Mouse (Mus musculus): ENCODE measurements around the gene Scn5a. TPM values are rescaled to one million over a fixed set of nuclear protein-coding genes. Genes with fewer than 3 reads are reported as not detected.

Gene Scn5a
- total and polyA plus RNA-seq, 3 experiments = 0.03 TPM; not detected in 2

DNA sequence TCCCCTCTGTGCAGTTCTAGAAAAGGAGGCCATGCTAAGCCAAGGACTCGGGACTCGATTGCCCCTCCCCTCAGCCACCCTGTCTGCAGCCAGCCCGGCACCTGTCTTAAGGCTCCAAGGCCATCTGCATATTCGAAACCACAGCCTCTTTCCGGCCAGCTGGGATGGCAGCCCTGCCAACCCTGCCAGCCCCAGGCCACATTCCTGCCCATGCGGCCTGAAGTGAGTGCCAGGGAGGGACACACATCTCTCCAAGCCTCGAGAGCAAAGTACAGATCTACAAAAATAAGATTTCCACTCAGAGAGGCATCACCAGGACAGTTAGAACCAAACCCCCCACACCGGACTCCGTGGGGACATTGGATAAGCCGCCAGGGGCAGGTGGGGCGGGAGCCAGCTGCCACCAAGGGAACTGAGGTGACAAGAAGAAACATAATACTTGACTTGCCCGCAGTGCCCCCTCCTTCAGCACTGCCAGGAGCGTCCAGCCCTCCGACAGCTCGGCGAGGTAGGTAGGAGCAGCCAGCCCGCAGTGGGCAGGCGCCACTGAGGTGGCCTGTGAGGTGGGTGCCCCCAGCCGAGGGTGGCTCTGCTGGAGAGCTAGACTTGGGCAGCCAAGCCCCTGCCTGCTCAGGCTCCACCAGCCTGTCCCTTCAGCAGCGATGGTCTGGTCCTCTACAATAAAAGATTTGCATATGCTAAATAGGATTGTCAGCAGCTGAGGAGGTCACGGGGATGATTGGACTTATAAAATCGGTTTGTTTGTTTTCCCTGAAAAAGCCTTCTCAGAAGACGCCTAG lies 95.1 kb downstream of the Scn5a start:
- Histone ChIP-seq H3K9me3 (replicated peaks; ENCODE audit: insufficient read depth, low read length) (no peaks in the 10 kb centered on the region), H3K4me3 (ENCODE audit: control insufficient read depth in 1 of 2, insufficient read depth in 1 of 2, low read depth in 2 of 2, low read length in 2 of 2) (no peak overlapping the region), H3K27ac (ENCODE audit: control insufficient read depth, low read depth, low read length) (no peak overlapping the region), H3K4me1 (ENCODE audit: control insufficient read depth in 1 of 2, insufficient read depth in 2 of 2, low read length in 2 of 2) (no peaks in the 10 kb centered on the region), H3K79me2 (ENCODE audit: control insufficient read depth, insufficient read depth, low read length, poor library complexity) (no peaks in the 10 kb centered on the region), H3K36me3 (ENCODE audit: control insufficient read depth in 1 of 2, insufficient read depth in 2 of 2, low read length in 2 of 2) (no peaks in the 10 kb centered on the region), H3K9ac (ENCODE audit: control insufficient read depth, low read depth, low read length, poor library complexity, severe bottlenecking) (no peak overlapping the region), H3K27me3 (ENCODE audit: control insufficient read depth in 1 of 2, insufficient read depth in 2 of 2, low read length in 2 of 2) (no peaks in the 10 kb centered on the region)
- TF ChIP-seq MAZ (IDR thresholded peaks at IDR 0.05; ENCODE audit: low read depth, low read length) = no peak
- no peak for TF ChIP-seq MAX (IDR thresholded peaks at IDR 0.05; ENCODE audit: low read length)
- no peak for TF ChIP-seq NELFE (IDR thresholded peaks at IDR 0.05; ENCODE audit: low read depth, low read length)
- TF ChIP-seq RAD21 (IDR thresholded peaks at IDR 0.05; ENCODE audit: low read depth, low read length) = no peak
- TF ChIP-seq CHD2 (IDR thresholded peaks at IDR 0.05; ENCODE audit: low read length) = no peak
- TF ChIP-seq HCFC1 (IDR thresholded peaks at IDR 0.05; ENCODE audit: low read depth, low read length) = no peak
- DNase-seq (ENCODE audit: low read depth, low spot score) = no peak

GRCm38 (mm10) chr9:119481612-119482011 lies 97.2 kb downstream of the Scn5a start:
- no peak overlapping the region for H3K9ac ChIP-seq (ENCODE audit: control insufficient read depth, low read depth, low read length, poor library complexity, severe bottlenecking)
- DNase-seq (ENCODE audit: low read depth, low spot score) = no peak
- H3K9me3 ChIP-seq (replicated peaks; ENCODE audit: insufficient read depth, low read length) = no peaks in the 10 kb centered on the region
- no peaks in the 10 kb centered on the region for H3K4me1 ChIP-seq (ENCODE audit: control insufficient read depth in 1 of 2, insufficient read depth in 2 of 2, low read length in 2 of 2)
- no peaks in the 10 kb centered on the region for H3K36me3 ChIP-seq (ENCODE audit: control insufficient read depth in 1 of 2, insufficient read depth in 2 of 2, low read length in 2 of 2)
- no peaks in the 10 kb centered on the region for H3K79me2 ChIP-seq (ENCODE audit: control insufficient read depth, insufficient read depth, low read length, poor library complexity)
- H3K4me3 ChIP-seq (ENCODE audit: control insufficient read depth in 1 of 2, insufficient read depth in 1 of 2, low read depth in 2 of 2, low read length in 2 of 2) = no peak overlapping the region
- H3K27ac ChIP-seq (ENCODE audit: control insufficient read depth, low read depth, low read length) = no peak overlapping the region
- no peak for TF ChIP-seq MEF2A (IDR thresholded peaks at IDR 0.05; ENCODE audit: extremely low read depth, insufficient replicate concordance, low read depth, low read length, poor library complexity, severe bottlenecking)
- no peaks in the 10 kb centered on the region for H3K27me3 ChIP-seq (ENCODE audit: control insufficient read depth in 1 of 2, insufficient read depth in 2 of 2, low read length in 2 of 2)

GRCm38 (mm10) chr9:119479297-119479696 lies 99.5 kb downstream of the Scn5a start:
- Histone ChIP-seq H3K27me3 (ENCODE audit: control insufficient read depth in 1 of 2, insufficient read depth in 2 of 2, low read length in 2 of 2) (no peaks in the 10 kb centered on the region), H3K79me2 (ENCODE audit: control insufficient read depth, insufficient read depth, low read length, poor library complexity) (no peaks in the 10 kb centered on the region), H3K4me1 (ENCODE audit: control insufficient read depth in 1 of 2, insufficient read depth in 2 of 2, low read length in 2 of 2) (no peaks in the 10 kb centered on the region), H3K27ac (ENCODE audit: control insufficient read depth, low read depth, low read length) (no peak overlapping the region), H3K36me3 (ENCODE audit: control insufficient read depth in 1 of 2, insufficient read depth in 2 of 2, low read length in 2 of 2) (no peaks in the 10 kb centered on the region), H3K9me3 (replicated peaks; ENCODE audit: insufficient read depth, low read length) (no peaks in the 10 kb centered on the region), H3K4me3 (ENCODE audit: control insufficient read depth in 1 of 2, insufficient read depth in 1 of 2, low read depth in 2 of 2, low read length in 2 of 2) (no peak overlapping the region), H3K9ac (ENCODE audit: control insufficient read depth, low read depth, low read length, poor library complexity, severe bottlenecking) (no peak overlapping the region)
- TF ChIP-seq SMC3 (IDR thresholded peaks at IDR 0.05; ENCODE audit: low read depth, low read length) (no peak), ZC3H11A (IDR thresholded peaks at IDR 0.05; ENCODE audit: low read depth, low read length) (no peak), E2F4 (IDR thresholded peaks at IDR 0.05; ENCODE audit: borderline replicate concordance, low read depth, low read length) (no peak), BHLHE40 (IDR thresholded peaks at IDR 0.05; ENCODE audit: borderline replicate concordance, low read depth, low read length) (no peak), JUND (IDR thresholded peaks at IDR 0.05; ENCODE audit: low read depth, low read length) (no peak), EP300 (IDR thresholded peaks at IDR 0.05; ENCODE audit: low read depth in 1 of 2, low read length in 2 of 2) (no peak), RAD21 (IDR thresholded peaks at IDR 0.05; ENCODE audit: low read depth, low read length) (no peak), POLR2A (IDR thresholded peaks at IDR 0.05; ENCODE audit: control insufficient read depth in 1 of 2, insufficient read depth in 1 of 2, low read depth in 1 of 2, low read length in 2 of 2, poor library complexity in 1 of 2) (no peak), MEF2A (IDR thresholded peaks at IDR 0.05; ENCODE audit: extremely low read depth, insufficient replicate concordance, low read depth, low read length, poor library complexity, severe bottlenecking) (no peak), KAT2A (conservative IDR thresholded peaks at IDR 0.05; ENCODE audit: low read depth, low read length) (no peak)
- DNase-seq (ENCODE audit: low read depth, low spot score) = no peak
